Mouse (Mus musculus) G1E (cell line): ENCODE data around the gene Wdr61. TPM values are rescaled to one million over a fixed set of nuclear protein-coding genes. Genes with fewer than 3 reads are reported as not detected.

Experiments
- ATAC-seq: 2 replicates; pipeline ENCODE4 v1.8.0; 2016; ENCODE audit warnings: mild to moderate bottlenecking; ENCODE audit not compliant: insufficient number of reproducible peaks, poor library complexity, low FRiP score, severe bottlenecking; ENCODE audit errors: extremely low read depth
- DNase-seq: peaks from one replicate; pipeline ENCODE4 v3.0.0; 2012; ENCODE audit warnings: low spot score
- H3K27me3 ChIP-seq: 2 replicates; pipeline ENCODE4 v1.6.1; 2012; ENCODE audit warnings: mild to moderate bottlenecking, low read length, inconsistent platforms; ENCODE audit not compliant: insufficient read depth
- H3K36me3 ChIP-seq: replicated peaks from 2 replicates; pipeline ENCODE3; 2012; ENCODE audit warnings: mild to moderate bottlenecking, inconsistent platforms
- H3K4me1 ChIP-seq: 2 replicates; pipeline ENCODE4 v1.6.1; 2012; ENCODE audit warnings: low read depth, low read length, inconsistent platforms, mixed read lengths; ENCODE audit not compliant: insufficient read depth
- H3K4me3 ChIP-seq: 2 replicates; pipeline ENCODE4 v1.5.1; 2012; ENCODE audit warnings: low read depth, mild to moderate bottlenecking, inconsistent platforms, low read length, moderate library complexity, mixed read lengths
- H3K9me3 ChIP-seq: replicated peaks from 2 replicates; pipeline ENCODE4 v1.6.1; 2012; ENCODE audit warnings: inconsistent platforms
- CTCF ChIP-seq: IDR thresholded peaks from 2 replicates; pipeline ENCODE4 v1.5.1; 2012; ENCODE audit warnings: low read depth, low read length, inconsistent platforms, mixed read lengths
- GATA1 ChIP-seq: IDR thresholded peaks from 2 replicates; pipeline ENCODE4 v1.6.1; 2012; ENCODE audit warnings: borderline replicate concordance, low read length, inconsistent platforms, mixed read lengths
- GATA2 ChIP-seq: IDR thresholded peaks from 2 replicates; pipeline ENCODE4 v1.6.1; 2012; ENCODE audit warnings: low read depth, low read length, inconsistent platforms, borderline replicate concordance
- POLR2AphosphoS5 ChIP-seq: IDR thresholded peaks from 2 replicates; pipeline ENCODE4 v1.6.1; 2012; ENCODE audit warnings: low read depth, low read length, inconsistent platforms; ENCODE audit not compliant: insufficient replicate concordance
- TAL1 ChIP-seq: conservative IDR thresholded peaks from 2 replicates; pipeline ENCODE4 v1.6.1; 2012; ENCODE audit warnings: low read depth, low read length, inconsistent platforms, mixed read lengths
- polyA plus RNA-seq: library from polyadenylated mRNA; stranded (reverse); fragments of >175 nt; gene quantifications from 2 replicates; pipeline ENCODE4 v1.2.3, GENCODE M21; 2012
- total RNA-seq, 2 experiments: library from RNA; stranded (forward) in 1 of 2; stranded (reverse) in 1 of 2; fragments of 200-1000 nt in 1 of 2; fragments of >200 nt in 1 of 2; fragmentation: Nextera tagmentation in 1 of 2; gene quantifications; 2 replicates each; pipeline ENCODE4 v1.2.3; 2014 to 2017

The Wdr61 gene
- total and polyA plus RNA-seq, 3 experiments: 32.6 to 109 (median 55.8) TPM

GRCm38 (mm10) chr9:54708085-54708484 lies 26.2 kb downstream of the Wdr61 start:
- peaks cover 24% of the 10 kb centered on the region for H3K36me3 ChIP-seq
- peaks cover 10% of the 10 kb centered on the region for H3K4me1 ChIP-seq
- no peak for TF ChIP-seq GATA2
- no peak for TF ChIP-seq CTCF
- TF ChIP-seq POLR2AphosphoS5: no peak
- no peak for TF ChIP-seq GATA1
- TF ChIP-seq TAL1: no peak
- no peaks in the 10 kb centered on the region for H3K9me3 ChIP-seq
- no peak for DNase-seq
- no peaks in the 10 kb centered on the region; the same call in none of the 2 replicates for H3K27me3 ChIP-seq
- ATAC-seq: no peak
- no peak overlapping the region for H3K4me3 ChIP-seq

DNA sequence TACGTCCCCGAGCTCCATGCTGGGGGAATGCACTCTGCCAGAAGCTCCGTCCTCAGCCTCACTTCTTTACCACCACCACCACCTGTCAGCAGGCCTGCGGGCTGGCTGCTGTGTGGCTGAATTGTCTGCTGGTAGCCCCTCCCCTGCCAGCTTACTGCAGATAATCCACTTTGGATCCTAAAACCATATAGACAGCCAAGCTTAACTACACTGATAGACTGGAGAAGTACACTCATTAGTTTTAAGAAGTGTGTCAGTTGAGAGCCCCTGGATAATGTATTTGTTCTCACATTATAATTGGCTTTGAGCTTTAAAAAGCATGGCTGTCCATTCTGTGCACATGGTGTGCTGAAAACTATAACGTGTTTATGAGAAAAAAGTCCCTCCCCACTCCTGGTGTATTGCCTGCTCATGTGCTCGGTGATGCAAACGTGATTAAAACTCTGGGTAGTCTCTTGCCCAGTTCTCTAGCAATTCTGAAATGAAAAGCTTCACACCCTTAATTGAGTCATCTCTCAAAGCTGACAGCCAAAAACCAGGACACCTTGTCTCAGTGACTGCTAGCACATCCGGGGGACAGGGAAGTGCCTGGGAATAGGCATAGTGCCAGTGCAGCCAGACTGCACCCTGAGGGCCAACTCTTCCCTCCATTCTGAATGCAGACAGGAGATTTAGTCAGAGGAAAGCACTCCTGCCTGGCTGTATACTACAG lies 26.9 kb downstream of the Wdr61 start:
- H3K4me1 ChIP-seq: peaks cover 10% of the 10 kb centered on the region
- no peaks in the 10 kb centered on the region; the same call in none of the 2 replicates for H3K27me3 ChIP-seq
- DNase-seq: no peak
- peaks cover 18% of the 10 kb centered on the region for H3K36me3 ChIP-seq
- no peak for ATAC-seq
- H3K4me3 ChIP-seq: no peak overlapping the region
- no peaks in the 10 kb centered on the region for H3K9me3 ChIP-seq
- TF ChIP-seq GATA2: no peak
- TF ChIP-seq GATA1: no peak
- TF ChIP-seq CTCF: no peak
- TF ChIP-seq POLR2AphosphoS5: no peak
- TF ChIP-seq TAL1: no peak

- ATAC-seq (no peak), DNase-seq (no peak)
- Histone ChIP-seq H3K27me3 (no peaks in the 10 kb centered on the region; the same call in none of the 2 replicates), H3K36me3 (no peaks in the 10 kb centered on the region), H3K9me3 (no peaks in the 10 kb centered on the region), H3K4me3 (no peak overlapping the region), H3K4me1 (peaks cover 10% of the 10 kb centered on the region)
- TF ChIP-seq POLR2AphosphoS5 (no peak), TAL1 (no peak), GATA2 (no peak), GATA1 (no peak), CTCF (no peak)
Observed at GRCm38 (mm10) chr9:54705561-54705960, 28.8 kb downstream of the Wdr61 start.

- no peak for TF ChIP-seq TAL1
- Histone ChIP-seq H3K27me3 (peaks cover 4% of the 10 kb centered on the region), H3K9me3 (no peaks in the 10 kb centered on the region), H3K4me1 (peaks cover 10% of the 10 kb centered on the region), H3K36me3 (no peaks in the 10 kb centered on the region), H3K4me3 (no peak overlapping the region)
- ATAC-seq (no peak), DNase-seq (no peak)
Observed at GRCm38 (mm10) chr9:54704361-54704760, 30.0 kb downstream of the Wdr61 start.

GRCm38 (mm10) chr9:54702581-54702980 lies 31.7 kb downstream of the Wdr61 start:
- no peaks in the 10 kb centered on the region for H3K36me3 ChIP-seq
- no peak for ATAC-seq
- peaks cover 9% of the 10 kb centered on the region for H3K27me3 ChIP-seq
- H3K4me3 ChIP-seq: no peak overlapping the region
- TF ChIP-seq GATA1: no peak
- no peak for TF ChIP-seq POLR2AphosphoS5
- TF ChIP-seq CTCF: no peak
- TF ChIP-seq GATA2: no peak
- TF ChIP-seq TAL1: no peak
- DNase-seq: no peak
- peaks cover 4% of the 10 kb centered on the region; the same call in 1 of the 2 replicates for H3K9me3 ChIP-seq
- H3K4me1 ChIP-seq: peaks cover 7% of the 10 kb centered on the region

- no peaks in the 10 kb centered on the region for H3K36me3 ChIP-seq
- TF ChIP-seq GATA1: no peak
- no peak for TF ChIP-seq CTCF
- TF ChIP-seq GATA2: no peak
- TF ChIP-seq TAL1: no peak
- TF ChIP-seq POLR2AphosphoS5: no peak
- ATAC-seq (no peak), DNase-seq (no peak)
- H3K4me1 ChIP-seq: peaks cover 7% of the 10 kb centered on the region
- H3K4me3 ChIP-seq: no peak overlapping the region
- H3K9me3 ChIP-seq: peaks cover 4% of the 10 kb centered on the region; the same call in 1 of the 2 replicates
- H3K27me3 ChIP-seq: peaks cover 9% of the 10 kb centered on the region
Observed at GRCm38 (mm10) chr9:54700746-54701145, 33.6 kb downstream of the Wdr61 start.
